Mouse (Mus musculus): ENCODE data around the gene Mrpl36.

Mrpl36 gene

GRCm38 (mm10) chr13:73346743-73347142 lies 18.4 kb downstream of the Mrpl36 start:
- ATAC-seq (ENCODE audit: low TSS enrichment), result no peak

DNA sequence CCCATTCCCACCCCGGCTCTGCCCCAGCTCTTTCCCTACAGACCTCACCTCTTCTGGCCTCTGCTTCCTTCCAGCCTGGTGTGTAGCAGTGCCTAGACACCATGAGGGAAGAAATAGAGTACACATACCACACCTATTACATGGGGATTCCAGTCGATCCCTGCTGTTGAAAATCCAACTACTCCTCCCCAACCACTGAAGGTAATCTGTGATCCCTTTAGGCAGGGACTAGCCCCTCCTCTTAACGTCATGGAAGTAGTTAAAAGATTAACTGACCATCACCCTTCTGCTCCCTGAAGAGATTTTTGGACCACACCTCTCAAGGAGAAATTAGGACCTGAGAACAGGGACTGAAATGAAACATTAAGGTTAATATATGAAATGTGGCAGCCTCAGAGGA lies 18.9 kb downstream of the Mrpl36 start:
- ATAC-seq (ENCODE audit: low TSS enrichment), result no peak

DNA sequence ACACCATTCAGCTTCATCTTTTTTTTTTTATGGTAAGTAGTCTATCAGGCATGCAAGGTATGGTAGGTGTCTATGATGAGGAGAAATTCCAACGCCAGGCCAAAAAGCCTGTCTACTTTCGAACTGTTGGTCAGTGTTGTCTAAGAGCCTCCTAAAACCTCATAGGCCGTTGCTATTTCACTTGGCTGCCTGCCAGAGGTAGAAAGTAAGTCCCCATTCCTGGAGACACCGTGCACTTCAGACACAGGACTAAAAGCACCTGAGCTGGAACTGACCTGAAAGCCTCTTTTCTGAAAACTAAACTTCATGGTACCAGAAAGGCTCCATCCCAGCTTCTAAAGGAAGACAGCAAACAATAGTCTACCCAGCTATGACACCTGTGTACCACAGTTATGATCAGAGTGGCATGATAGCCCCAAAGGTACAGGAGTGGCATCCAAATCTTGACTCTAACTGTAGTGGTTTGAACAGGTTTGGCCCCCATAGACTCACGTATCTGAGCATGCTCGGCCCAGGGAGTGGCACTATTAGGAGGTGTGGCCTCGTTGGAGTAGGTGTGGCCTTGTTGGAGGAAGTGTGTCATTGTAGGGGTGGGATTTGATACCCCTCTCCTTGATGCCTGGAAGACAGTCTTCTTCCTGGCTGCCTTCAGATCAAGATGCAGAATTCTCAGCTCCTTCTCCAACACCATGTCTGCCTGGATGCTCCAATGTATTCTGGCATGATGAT lies 19.8 kb downstream of the Mrpl36 start:
- no peak for ATAC-seq (ENCODE audit: low TSS enrichment)

DNA sequence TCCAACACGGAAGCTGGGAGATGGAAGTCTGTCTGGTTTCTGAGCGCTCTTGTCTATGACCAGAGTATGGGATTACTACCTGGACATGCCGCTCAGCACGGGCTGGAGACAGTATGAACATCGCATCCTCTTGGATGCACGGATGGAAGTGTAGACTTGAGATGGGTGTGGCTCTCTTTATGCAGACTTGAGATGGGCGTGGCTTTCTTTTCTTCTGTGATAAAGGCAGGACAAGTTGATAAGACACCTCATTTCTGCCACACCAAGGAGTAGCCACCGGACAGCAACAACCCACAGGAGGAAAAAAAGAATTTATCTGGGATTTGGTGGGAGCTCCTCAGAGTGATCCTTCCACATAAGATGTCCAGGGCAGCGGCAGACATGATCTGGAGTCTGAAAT lies 22.4 kb downstream of the Mrpl36 start:
- ATAC-seq (ENCODE audit: low TSS enrichment), result no peak

GRCm38 (mm10) chr13:73351910-73352309 lies 23.6 kb downstream of the Mrpl36 start:
- no peak for ATAC-seq (ENCODE audit: low TSS enrichment)

- ATAC-seq (ENCODE audit: low TSS enrichment), result no peak
Measured at GRCm38 (mm10) chr13:73352491-73352890, 24.2 kb downstream of the Mrpl36 start.

GRCm38 (mm10) chr13:73357106-73357505 lies 28.8 kb downstream of the Mrpl36 start:
- ATAC-seq (ENCODE audit: low TSS enrichment), result no peak

- ATAC-seq (ENCODE audit: low TSS enrichment), result peak; percentile 95
Measured at GRCm38 (mm10) chr13:73373367-73373766, 45.1 kb downstream of the Mrpl36 start.

GRCm38 (mm10) chr13:73374612-73375011 lies 46.3 kb downstream of the Mrpl36 start:
- no peak for ATAC-seq (ENCODE audit: low TSS enrichment)

GRCm38 (mm10) chr13:73377637-73378036 lies 49.3 kb downstream of the Mrpl36 start:
- no peak for ATAC-seq (ENCODE audit: low TSS enrichment)

Data from frontal cortex, adult (tissue).